Mouse (Mus musculus) ovary, postnatal 10 days (tissue): ENCODE data around the gene Nat8.
"Not testable (repeated sequence)": the region's sequence is repeated elsewhere in the genome, so short reads cannot be mapped to it uniquely, and the experiment has no call there.

Experiments
- DNase-seq: peaks from one replicate; pipeline ENCODE4 v3.0.0; 2022; ENCODE audit warnings: low spot score

The Nat8 gene

DNA sequence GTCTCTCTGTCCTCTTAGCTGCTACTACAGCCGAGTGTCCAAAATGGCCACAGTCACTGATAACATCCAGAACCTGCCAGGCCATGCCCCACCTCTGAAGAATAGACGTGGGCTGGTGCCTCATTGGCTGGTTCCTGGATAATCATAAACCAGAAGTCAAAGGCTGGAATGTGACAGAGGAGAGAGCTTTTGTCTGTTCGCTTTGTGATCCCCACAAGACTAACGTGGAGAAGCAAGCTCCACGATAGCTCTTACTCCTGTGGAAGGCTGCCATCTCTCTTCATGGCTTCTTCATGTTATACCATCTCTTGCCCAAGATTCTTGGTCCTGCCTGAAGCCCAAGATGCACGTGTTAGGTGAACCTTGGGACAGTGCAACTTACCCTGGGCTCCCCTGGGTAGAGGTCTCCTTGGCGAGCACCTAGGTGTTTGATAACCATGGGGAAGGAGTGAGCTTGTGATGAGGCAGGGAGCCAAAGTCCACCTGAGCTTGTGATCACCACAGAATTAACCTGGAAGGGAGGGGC lies at the start of gene Nat8:
Gene Nat8, minus strand, starts transcription at position 287 of the 526 bp plus-strand sequence.
- no peak for DNase-seq

DNA sequence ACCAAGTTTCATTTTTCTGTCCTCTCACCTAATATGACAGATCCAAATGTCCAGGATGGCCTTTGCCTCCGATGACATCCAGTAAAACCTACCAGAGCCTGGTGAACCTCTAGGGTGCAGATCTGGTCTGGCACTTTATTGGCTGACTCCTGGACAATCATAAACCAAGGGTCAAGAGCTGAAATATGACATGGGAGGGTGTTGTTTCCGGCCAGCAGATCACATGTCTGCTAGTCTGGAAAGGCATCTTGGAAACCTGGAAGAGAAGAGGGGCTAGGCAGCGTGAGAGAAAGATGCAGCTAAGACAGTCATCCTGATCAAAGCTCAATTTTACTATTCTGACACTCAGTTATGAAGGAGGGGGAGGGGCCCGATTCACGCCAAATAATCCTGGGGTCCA lies 37.1 kb upstream of the Nat8 start, which contains the start of gene Nat8f2:
Gene Nat8f2, minus strand, starts transcription at position 153 of the 400 bp plus-strand sequence.
- DNase-seq: not testable (repeated sequence)

- no peak for DNase-seq
Measured at GRCm38 (mm10) chr6:85867726-85868690, 36.1 kb upstream of the Nat8 start.

DNA sequence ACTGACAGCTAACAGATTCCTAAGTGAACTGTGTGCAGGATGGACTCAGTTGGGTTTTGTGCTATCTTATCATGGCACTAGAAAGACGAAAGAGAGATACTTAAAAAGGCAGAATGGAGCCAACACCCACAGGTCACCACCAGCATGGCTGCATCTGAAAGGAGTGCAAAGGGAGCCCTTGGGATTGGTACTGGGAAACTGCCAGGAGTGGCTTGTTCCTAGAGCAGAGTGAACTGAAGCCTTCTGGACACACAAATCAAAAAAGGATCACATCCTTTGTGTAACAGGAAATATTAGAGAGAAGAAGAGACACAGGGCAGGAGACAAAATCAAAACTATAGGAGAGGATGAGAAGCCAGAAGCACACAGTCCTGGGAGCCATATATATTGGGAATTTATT lies 35.1 kb upstream of the Nat8 start:
- DNase-seq: not testable (repeated sequence)

GRCm38 (mm10) chr6:85866166-85866565 lies 34.3 kb upstream of the Nat8 start:
- DNase-seq: not testable (repeated sequence)

GRCm38 (mm10) chr6:85864900-85865639 lies 33.2 kb upstream of the Nat8 start:
- DNase-seq: not testable (repeated sequence)

GRCm38 (mm10) chr6:85863840-85864239 lies 32.0 kb upstream of the Nat8 start:
- DNase-seq: no peak

DNA sequence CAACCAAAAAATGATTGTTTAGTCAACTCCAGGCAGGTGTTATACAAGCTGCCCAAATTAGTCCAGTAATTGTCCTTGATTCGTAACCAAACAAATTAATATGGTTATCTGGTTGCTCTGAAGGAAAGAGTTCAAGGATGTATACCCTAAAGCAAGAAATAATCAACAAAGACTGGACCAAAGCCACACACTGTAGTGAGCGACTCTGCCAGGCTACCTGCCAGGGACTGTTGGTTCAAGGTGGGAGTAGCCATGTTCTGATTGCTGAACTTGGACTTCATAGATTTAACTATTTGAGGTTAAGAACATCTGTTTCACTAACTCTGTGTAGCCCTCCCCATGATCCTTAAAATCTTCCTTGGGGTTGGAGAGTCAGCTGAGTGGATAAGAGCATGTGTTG lies 31.3 kb upstream of the Nat8 start:
- DNase-seq: no peak

DNA sequence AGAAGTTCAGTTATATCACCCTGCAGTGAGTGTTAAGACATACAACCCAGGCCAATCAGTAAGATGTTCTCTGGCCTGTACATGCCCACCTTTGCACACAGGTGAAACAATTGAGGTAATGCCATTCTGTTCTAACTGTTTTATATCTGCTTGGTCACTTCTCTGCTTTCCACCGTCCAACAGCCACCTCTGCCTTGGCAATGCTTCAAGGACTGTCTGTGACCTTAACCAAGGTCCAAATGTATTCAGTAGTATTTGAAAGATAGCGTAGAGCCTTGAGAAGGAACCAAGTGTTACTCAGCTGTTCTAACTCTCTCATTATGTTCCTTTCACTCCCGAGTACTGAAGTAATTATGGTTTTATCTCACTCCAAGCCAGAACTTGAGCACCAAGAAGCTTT lies 30.7 kb upstream of the Nat8 start:
- no peak for DNase-seq

- DNase-seq: no peak
Measured at GRCm38 (mm10) chr6:85861247-85861646, 29.4 kb upstream of the Nat8 start.

DNA sequence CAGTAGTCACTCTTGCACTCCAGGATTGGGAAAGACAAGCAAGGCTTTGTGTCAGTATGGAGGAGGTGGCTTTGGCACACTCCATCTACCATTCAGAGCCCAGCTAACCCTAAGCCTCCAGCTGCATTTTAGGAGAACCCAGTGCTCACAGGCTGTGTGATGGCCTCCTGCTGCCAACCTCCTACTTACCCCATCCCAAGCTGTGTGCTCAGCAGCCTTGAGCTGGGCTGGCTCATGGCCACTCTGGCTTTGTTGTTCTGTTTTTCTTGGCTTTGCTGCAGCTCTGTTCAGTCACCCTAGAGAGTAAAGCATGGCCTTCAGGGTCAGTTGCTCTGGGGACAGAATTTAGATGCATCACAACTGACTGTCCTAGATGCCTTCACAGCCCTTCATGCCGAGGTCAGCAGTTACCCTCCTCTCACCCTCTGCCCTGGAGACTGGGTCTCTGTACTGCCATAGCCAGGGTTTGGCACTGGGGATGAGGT lies 24.4 kb upstream of the Nat8 start:
- no peak for DNase-seq

GRCm38 (mm10) chr6:85853481-85853880 lies 21.6 kb upstream of the Nat8 start:
- DNase-seq: no peak

DNA sequence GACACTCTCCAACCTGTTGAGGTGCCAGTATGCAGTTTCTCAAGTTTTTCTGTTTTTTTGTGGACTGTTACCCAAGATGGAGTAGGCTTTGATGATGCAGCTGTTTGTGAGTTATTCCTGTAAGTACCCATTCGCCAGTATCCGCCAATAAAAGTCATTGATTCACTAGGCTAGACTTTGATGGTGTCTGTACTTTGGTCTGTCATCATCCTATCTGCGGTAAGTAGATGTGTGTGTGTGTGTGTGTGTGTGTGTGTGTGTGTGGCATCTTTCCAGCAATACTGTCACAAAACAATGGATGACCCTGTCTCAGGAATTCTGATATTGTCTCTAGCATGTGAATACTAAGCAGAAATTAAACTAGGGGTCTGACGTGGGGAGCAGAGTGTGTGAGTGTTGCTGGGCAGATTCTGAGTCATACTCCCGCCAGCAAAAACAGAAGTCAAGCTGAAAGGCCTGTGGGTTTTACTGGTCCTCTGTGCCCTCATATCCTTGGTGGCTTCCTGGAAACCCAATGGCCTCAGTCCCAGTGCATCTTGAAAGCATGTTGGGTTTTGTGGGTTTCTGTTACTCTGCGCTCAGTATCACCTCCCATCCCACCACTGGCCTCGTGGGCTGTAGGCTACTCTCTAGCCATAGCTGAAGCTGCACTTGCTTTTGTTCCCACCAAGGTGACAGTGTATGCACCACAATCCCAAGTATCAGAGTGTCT lies 19.3 kb upstream of the Nat8 start:
- no peak for DNase-seq

DNA sequence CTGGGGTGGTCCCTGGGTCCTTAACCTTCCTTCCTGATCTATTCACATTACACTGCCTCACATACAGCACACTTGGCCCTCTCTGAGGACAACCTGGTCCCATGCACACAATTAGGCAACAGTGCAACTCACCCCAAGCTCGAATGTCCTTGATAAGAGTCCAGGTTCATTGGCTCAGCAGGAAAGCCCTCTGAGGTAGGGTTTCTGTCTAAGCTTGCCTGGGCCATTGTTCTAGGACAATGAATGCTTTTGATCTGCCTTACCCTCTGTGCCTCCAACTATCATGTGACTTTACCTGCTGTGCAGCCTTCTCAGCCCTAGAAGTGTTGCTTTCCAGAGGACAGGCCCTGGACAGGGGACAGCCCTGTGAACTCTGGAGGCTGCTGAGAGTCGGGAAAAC lies 17.4 kb upstream of the Nat8 start:
- DNase-seq: no peak

- no peak for DNase-seq
Measured at GRCm38 (mm10) chr6:85848140-85848539, 16.3 kb upstream of the Nat8 start.

DNA sequence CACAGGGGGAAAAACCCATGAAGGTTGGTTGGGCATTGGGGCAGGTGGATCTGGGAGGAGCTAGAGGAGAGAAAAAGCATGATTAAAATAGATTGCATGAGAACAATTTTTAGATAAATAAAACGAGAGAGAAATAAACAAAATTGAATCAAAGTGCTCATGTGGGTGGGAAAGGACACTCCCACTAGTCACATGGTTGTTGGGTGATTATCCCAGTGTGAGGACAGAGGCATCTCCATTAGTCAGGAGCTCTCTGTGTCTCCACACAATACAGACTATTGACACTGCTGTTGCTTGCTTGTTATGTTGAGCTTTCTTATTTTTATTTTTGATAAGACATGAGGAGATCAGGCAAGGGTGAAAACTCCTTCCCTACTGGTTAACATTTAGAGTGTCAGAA lies 15.0 kb upstream of the Nat8 start:
- no peak for DNase-seq

DNA sequence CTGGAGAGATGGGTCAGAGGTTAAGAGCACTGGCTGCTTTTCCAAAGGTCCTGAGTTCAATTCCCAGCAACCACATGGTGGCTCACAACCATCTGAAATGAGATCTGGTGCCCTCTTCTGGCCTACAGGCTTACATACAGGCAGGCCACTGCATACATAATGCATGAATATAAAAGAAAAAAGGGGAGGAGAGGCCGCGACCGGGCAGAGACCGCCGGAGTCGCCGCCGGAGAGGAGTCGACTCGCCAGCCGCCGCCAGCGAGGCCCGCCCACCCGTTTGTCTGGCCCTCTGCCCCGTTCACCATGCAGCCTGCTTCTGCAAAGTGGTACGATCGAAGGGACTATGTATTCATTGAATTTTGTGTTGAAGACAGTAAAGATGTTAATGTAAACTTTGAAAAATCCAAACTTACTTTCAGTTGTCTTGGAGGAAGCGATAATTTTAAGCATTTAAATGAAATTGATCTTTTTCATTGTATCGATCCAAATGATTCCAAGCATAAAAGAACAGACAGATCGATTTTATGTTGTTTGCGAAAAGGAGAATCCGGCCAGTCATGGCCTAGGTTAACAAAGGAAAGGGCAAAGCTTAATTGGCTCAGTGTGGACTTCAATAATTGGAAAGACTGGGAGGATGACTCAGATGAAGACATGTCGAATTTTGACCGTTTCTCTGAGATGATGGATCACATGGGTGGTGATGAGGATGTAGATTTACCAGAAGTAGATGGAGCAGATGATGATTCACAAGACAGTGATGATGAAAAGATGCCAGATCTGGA lies 12.0 kb upstream of the Nat8 start:
- DNase-seq: not testable (repeated sequence)

GRCm38 (mm10) chr6:85839982-85840381 lies 8.1 kb upstream of the Nat8 start:
- DNase-seq: no peak

DNA sequence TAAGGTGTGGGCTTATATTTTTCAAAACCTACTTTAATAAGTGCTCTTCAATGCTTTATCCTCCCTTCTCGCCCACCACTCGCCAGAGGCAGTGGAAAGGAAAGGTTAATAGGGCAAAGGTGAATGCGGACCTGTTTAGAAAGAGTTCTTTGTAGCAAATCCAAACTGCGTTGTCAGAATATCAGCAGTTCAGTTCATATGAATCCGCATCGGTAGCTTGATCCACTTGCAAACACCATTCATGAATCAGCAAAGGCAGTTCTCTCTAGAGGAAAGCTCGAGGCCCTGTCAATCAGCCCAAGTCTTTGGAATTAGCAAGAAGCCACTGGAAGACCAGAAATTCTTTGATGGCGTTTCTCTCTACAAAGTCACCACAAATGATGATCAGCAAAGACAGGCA lies 6.8 kb upstream of the Nat8 start:
- DNase-seq: no peak

DNA sequence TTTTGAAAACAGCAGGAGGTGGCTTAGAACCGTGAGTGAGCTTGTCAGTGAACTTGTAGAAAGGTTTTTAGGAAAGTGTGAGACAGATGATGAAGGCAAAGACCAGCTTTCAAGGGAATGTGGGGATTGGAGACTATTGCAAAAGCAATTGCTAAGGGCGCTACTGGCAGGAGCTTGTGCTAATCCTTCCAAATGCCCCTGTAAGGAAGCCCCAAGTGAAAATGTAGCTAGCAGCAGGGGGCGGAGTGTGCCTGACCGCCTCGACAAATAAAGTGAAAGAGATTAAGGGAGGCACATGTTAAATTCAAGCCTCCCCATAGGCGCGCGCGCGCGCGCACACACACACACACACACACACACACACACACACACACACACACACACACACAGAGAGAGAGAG lies 5.4 kb upstream of the Nat8 start:
- DNase-seq: not testable (repeated sequence)

GRCm38 (mm10) chr6:85836827-85837226 lies 4.9 kb upstream of the Nat8 start:
- not testable (repeated sequence) for DNase-seq
